Mouse (Mus musculus) heart, adult 2 months (tissue): Measurements from ENCODE around the gene Fhl2.

Experiments
- CTCF ChIP-seq: fragments of 200-600 bp; IDR thresholded peaks from 2 replicates; pipeline ENCODE4 v1.8.1; 2022; ENCODE audit warnings: antibody characterized with exemption, mild to moderate bottlenecking, moderate library complexity
- EP300 ChIP-seq: fragments of 200-500 bp; IDR thresholded peaks from 2 replicates; pipeline ENCODE4 v1.6.1; 2011; ENCODE audit warnings: low read depth, low read length, control low read depth; ENCODE audit not compliant: insufficient read depth
- POLR2A ChIP-seq: fragments of 200-500 bp; IDR thresholded peaks from 2 replicates; pipeline ENCODE4 v1.6.1; 2011; ENCODE audit warnings: mild to moderate bottlenecking, low read depth, low read length, control low read depth; ENCODE audit not compliant: insufficient read depth

DNA sequence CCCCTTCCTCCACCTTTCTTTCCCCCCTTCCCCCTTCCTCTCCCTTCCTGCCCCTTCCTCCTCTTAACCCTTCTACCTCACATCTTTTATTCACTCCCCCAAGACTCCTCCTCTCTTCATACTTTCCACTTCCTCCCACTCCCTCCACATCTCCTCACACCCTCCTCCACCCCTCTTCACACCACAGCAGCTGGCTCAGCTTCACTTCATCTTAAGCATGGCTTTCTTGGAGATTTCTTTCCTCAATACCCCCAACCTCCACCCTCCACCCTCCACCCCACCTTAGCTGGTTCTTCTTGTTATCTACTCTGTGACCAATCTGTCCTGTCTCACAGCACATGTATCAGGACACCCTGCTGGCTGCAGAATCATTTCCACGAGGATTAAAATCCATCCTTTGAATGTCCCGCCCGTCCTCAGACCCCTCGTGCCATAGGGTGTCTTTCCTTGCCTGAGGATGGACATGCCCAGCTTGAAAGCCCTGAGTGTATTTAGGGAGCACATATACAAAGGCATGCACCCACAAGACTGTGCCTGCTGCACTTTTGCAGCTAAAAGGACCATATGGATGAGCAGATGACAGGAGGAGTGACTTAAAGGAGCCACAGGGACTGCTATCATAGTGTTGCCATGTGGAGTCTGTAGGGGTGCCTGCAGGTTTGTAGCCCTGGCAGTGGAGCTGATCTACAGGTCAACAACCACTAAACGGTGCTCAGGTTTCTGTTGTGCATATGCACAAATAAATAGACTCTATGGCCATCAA lies 66.4 kb downstream of the Fhl2 start:
- TF ChIP-seq CTCF (no peak), POLR2A (no peak), EP300 (0 out of 2 replicates have a peak, but pooled peaks have one; percentile 6)
